Mouse (Mus musculus) cerebellum, adult 11 months (tissue): ENCODE results near the gene Serpina1d.
"Not testable (repeated sequence)": the region's sequence is repeated elsewhere in the genome, so short reads cannot be mapped to it uniquely, and the experiment has no call there.

Experiments
- DNase-seq: peaks from one replicate; pipeline ENCODE4 v3.0.0; 2022

Serpina1d gene

DNA sequence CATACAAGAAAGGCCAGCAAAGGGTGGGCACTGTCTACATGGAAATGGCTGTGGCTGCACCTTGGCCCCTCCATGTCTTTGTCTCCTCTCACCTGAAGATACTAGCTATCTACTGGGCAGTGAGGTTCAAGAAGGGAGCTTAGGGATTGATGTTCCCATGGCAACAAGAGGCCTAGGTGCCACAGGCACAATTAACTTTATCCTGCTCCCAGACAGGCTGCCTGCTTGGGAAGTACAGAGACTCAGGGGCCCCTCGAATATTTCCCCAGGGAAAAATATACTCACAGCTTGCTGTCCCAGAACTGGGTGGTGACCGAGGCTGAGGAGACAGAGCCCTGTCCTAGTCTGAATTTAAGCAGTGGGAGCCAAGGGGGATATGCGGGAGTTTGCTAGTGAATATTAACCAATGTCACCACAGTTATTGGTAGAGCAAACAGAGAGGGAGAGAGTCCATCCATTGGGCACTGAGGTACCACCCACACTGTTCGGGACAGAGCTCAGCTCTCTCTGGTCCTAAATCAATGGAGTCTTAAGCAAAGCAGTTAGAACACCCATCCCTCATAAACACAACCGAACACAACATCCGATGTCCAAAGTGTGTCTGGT is at the start of gene Serpina1d:
Gene Serpina1d, minus strand, starts transcription at position 347 of the 606 bp plus-strand sequence.
- not testable (repeated sequence) for DNase-seq

DNA sequence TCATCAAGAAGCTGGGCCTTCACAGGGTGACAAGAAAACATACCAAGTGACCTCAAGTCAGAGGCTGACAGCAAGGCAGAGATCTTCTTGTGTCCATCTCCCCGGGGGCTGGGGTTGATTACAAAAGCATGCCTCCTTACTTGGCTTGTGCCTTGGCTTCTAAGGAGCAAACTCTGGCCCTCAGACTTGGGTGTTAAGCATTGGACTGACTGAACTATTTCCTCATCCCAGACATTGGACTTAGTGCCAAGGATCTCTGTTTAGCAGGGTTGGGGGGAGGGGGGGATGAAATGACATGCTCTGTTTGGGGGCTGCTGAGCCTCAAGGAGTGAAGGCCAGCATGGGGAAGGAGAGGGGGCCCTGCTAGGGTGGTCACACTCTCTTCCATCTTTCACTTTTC is 2.8 kb downstream of the Serpina1d start:
- not testable (repeated sequence) for DNase-seq

DNA sequence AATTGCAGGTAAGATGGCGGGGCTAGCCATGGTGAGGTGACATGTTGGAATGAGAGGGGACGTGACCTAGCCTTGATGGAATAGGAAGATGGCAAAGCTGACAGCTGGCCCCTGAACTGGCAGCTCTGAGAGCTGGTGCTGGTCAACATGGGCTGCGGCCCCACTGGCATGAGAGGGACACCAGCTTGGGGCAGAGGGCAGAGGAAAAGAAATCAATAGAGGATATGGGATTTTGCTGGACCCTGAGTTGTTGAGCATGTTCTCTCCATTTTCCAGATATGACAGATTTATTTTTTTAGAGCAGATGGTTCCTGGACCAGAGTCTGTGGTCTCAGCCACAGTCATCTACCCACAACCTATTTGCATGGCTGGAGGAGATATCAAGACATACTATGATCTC is 10.3 kb downstream of the Serpina1d start:
- not testable (repeated sequence) for DNase-seq

DNA sequence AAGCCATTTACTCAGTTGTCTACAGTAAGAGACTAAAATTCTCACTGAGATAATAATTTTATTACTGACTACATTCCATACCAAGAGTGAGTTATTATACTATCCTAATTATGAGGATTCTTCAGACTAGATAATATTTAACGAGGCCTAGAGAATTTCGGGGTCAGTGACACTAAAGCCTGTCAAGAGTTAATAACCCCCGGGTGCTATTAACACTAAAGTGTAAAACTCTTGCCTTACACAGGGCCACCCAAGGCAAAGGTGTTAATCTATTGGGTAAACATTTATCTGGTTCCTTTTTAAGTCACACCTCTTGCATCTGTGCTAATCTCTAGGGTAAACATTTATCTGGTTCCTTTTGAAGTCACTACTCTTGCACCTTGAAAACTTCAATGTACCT is 13.1 kb downstream of the Serpina1d start:
- not testable (repeated sequence) for DNase-seq

DNA sequence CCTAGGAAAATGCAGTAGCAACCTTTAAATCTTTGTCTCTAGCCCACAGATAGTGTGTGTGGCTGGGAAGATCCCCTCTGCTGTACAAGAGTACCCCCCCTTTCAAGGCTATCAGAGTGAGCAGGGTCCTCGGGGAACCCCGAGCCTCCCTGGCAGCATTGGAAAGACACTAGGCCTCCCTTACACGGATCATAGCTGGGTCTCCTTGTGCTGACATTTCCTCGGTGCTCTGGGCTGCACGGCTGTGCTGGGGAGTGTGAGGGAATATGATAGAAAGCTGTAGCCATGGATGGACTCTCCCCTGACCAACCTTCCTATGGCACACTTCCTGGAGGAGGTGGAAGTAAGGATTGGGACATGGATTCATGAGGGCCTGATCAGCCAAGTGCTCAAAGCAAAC is 27.4 kb downstream of the Serpina1d start:
- not testable (repeated sequence) for DNase-seq

DNA sequence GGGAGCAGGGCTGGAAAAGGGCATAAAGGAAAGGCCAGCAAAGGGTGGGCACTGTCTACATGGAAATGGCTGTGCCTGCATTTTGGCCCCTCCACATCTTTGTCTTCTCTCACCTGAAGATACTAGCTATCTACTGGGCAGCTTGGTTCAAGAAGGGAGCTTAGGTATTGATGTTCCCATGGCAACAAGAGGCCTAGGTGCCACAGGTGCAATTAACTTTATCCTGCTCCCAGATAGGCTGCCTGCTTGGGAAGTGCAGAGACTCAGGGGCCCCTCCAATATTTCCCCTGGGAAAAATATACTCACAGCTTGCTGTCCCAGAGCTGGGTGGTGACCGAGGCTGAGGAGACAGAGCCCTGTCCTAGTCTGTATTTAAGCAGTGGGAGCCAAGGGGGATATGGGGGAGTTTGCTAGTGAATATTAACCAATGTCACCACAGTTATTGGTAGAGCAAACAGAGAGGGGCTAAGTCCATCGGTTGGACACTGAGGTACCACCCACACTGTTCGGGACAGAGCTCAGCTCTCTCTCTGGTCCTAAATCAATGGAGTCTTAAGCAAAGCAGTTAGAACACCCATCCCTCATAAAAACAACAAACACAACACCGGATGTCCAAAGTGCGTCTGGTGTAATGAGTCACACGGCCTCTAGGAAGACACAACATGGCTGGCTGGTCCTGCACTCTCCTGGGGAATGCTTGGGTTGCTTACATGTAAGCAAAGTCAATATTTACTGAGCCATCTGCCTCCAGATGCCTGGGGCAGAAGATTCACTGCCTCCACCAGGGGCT is 35.4 kb downstream of the Serpina1d start:
- not testable (repeated sequence) for DNase-seq

DNA sequence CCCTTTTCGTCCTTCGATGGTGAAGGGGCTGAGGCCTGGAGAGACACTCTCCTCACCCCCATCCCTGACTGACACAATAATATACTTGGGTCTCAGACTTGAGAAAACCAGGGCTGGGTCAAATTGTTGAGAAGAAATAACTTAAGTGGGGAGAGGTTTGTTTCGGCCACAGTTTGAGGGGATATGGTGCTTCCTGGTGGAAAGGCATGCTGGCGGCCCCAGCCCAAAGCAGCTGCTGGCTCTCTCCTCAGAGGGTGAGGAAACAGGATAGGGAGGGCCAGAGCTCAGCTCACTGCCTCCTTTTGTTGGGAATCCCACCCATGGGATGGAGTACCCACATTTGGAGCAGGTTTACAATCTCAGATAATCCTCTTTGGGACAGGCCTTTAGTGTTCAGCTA is 37.8 kb downstream of the Serpina1d start:
- not testable (repeated sequence) for DNase-seq

DNA sequence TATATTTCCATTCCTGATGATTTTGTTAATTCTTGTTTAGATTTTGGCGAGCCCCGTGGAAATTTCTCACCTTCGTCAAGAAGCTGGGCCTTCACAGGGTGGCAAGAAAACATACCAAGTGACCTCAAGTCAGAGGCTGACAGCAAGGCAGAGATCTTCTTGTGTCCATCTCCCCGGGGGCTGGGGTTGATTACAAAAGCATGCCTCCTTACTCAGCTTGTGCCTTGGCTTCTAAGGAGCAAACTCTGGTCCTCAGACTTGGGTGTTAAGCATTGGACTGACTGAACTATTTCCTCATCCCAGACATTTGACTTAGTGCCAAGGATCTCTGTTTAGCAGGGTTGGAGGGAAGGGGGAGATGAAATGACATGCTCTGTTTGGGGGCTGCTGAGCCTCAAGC is 38.3 kb downstream of the Serpina1d start:
- DNase-seq, result not testable (repeated sequence)
